Mouse (Mus musculus): ENCODE results near the gene Dis3l.

- TF ChIP-seq POLR2A (IDR thresholded peaks at IDR 0.05; ENCODE audit: low read depth, low read length): no peak
- no peak for TF ChIP-seq CTCF (IDR thresholded peaks at IDR 0.05; ENCODE audit: extremely low read depth, insufficient read length, insufficient replicate concordance, low read depth, low read length)
These were observed 42.1 kb upstream of the Dis3l start for GRCm38 (mm10) chr9:64383021-64383788.

Data from small intestine, adult 2 months (tissue).